Mouse (Mus musculus) left cerebral cortex, adult 18-20 months (tissue): ENCODE measurements at regions not wholly inside any gene's neighbourhood (a gene's known extent, or its start where the extent isn't known, plus 50 kb on each side); places are given as distances from the start of the nearest gene placed in this dataset.
A peak's percentile ranks its signal among the peaks of the same experiment; 100 is the strongest.

Source experiments
- DNase-seq, 2 experiments: peaks; one replicate each; pipeline ENCODE4 v3.0.0; 2021 to 2022; ENCODE audit warnings: low spot score in 2 of 2, mixed read lengths in 1 of 2

DNA sequence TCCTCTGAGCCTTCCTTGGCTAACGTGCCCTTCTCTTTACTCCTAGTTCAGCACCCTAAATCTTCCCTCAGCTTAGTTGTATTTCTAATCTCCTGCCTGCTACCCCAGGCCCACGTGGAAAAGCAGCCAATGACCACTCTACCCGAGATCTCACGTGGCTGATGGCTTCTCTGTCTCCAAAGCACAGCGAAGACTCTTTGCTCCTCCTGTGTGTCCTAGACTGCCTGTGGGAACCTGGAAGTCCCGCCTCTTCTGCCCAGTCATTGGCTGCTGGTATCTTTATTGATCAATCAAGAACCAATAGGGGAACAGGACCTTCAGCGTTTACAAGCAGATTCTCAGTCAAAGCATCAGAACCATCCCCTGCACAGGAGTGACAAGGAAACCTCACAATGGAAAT is 54.8 kb downstream of the Gm19935 start:
- no peak for DNase-seq

DNA sequence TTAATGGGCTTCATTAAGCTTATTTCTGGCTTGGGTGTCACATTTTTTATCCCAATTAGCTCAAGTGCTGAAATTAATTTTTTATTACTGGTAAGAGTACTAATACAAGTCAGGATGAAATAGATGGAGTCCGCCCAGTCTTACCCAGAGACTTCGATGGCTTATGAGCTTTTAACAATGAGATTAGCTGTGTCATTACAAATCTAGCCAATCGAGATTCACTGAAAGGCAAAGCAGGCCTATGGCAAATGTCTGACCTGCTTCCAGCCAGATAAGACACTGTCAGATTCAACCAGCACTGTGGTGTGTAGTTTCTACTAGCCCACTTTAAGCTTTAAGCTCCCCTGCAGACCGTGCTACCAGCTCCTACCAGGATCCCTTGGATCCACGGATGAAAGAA is 55.2 kb downstream of the Gm19935 start:
- DNase-seq: no peak

DNA sequence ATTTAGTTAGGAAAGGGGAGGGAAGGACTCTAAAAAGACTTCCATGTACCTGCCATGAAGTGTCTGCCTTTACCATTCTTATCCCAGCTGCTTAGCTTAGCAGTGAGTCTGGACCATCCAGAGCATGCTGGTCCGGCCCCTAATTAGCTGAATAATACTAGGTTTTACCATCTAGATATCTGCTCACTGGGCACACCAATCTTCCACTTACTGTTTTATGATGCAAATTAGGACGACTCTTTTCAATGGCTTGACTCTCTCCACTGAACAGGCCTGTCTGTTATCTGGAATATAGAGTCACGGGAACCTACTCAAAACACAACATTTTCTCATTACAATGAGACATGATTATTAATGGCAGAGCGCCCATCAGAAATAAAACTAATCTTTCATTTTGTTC is 55.7 kb downstream of the Gm19935 start:
- no peak for DNase-seq

DNA sequence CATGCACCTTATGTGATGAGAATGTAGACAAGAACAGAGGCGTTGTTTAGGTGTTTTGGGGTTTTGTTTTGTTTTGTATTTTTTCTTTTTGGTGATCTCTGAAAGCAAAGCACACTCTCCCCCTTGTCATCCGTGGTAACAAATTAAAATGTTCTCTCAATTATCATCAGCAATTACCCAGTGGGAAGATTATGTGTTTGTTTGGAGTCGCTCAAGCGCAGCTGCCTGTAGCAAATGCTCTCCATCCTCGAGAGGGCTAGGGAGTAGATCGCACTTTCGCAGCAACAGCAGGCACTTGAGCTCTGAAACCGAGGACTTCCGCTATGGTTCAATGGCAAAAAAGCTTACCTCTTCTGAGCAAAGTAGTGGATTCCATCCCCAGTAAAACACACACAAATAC is 57.7 kb downstream of the Gm19935 start:
- no peak for DNase-seq

DNA sequence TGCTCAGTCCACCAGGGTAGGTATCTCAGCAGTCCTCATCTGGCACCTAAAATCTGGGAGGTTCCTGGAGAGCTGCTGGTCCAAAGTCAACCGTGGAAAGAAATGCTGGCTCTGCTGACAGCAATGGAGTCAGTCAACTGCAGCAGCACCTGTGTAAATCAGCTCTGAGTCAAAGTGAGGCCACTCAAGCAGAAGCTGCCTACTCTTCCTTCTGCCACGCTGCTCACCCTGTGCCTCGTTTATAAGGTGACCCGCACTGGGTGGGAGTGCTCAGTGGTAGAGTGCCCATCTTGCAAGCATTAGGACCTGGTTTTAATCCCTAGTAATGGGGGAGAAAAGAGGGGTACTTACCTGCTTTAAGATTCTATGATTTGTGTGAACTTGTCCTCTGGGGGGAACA is 62.2 kb downstream of the Gm19935 start:
- no peak for DNase-seq

DNA sequence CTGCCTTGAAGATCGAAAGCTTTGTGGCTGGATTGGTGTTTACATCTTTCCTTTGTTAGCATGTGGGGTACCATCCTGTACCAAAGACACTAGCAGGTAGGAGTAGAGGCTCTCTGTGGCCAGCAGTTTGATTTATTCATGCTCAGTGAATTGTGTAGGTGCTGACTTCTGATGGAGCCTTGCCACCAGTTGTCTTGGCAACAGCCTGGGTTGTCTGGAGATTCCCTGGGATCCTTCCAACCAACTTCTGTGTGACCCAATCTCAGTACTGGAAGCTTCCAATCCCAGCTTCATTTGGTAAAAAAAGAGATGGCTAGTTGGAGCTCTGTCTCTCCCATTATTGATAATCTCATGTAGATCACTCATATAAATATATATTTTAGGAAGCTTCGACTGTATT is 73.6 kb downstream of the Gm19935 start:
- DNase-seq: peak in 1 of 2 experiments; percentile 25

DNA sequence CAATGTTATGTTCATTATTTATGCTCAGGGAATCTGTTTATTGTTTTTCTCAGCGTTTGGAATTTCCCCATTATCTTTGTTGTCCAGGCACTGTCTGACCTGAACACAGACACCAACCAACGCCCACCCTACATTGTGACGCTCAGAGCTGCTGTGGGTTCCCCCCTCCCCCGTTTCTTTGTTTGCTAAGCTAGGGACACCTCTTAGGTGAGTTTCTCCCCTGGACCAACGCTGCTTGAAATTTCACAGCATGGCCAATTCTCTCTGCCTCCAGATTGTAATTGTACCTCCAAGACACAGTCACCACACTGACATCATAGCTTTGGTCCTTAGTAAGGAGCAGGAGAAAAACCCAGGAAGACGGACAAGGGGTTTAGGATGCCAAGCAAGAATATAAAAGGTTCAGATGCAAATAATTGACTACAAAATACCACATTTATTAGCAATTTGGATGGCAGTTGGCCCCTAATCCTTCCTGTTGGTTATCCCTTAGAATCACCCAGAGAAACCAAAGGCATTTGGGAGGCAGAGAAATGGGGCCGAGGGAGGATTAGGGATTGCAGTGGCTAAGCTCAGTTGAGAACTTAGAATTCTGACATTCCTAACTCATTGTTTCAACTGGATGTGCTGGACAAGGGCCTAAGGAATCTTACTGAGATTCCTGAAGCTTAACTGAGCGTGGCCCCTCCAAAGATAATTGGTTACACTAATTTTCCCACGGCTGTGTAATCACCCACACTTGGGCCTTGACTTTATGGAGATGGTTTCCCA is 76.0 kb downstream of the Gm19935 start:
- DNase-seq: no peak

DNA sequence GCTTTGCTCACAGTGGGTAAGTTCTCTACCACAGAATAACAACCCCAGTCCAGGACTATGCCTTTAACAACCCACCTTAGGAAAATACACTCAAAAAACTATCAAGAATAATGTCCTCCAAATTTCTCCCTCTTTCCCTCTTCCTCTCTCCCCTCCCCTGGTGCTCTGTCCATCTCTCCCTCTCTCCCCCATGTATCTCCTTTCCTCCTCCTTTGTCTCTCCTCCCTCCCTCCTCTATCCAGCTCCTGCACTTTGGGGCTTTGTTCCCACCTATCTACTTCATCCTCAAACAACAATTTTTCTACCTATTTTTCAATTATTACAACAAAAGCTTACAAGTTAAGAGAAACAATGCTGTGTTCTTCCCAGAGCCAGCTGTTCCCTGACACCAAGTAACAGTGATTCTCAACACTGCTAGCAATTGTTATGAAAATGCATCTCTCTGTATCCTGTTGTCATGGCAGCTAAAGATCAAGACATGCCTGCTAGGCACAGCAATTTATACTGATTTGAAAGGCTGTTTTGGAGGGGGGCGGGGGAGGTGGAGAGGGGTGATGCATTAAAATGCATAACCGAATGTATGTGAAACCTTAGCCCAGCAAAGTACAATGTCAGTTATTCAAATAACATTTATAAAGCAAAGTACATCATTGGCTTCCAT is 76.8 kb downstream of the Gm19935 start:
- no peak for DNase-seq

DNA sequence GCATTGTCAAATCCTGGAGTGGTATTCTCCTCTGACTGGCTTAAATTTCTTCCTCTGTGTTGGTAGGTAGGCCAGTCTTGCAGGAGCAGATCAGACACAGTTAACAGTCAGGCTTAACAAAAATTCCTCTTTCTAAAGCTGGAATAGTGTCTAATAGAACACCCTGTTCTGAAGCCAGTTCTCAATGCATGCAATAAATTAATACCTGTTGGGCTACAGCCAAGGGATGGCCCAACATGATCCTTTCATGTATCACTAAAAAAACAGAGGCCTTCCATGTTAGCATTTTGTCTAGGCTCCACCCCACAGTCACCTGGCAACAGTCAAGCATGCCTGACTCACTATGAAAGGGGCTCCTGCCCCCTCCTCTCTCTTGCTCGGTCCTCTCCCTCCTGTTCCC is 89.2 kb downstream of the Gm19935 start:
- no peak for DNase-seq

DNA sequence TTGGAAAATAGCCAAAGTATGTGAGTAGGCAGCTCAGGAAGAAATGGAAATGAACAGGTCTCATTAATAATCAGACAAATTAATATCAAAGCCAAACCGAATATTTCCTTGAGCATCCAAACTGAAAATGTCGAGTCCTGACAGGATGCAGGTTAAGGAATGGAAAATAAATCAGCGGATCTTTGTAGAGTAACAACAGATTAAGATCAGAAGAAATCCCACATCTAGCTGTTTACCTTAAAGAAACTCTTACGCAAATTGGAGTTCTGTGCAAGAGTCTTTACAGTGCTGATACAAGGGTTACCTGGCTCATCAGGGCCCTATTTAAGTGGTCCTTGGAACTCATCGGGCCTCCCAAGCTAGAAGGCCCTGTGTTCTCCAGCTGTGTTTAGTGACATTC is 92.0 kb downstream of the Gm19935 start:
- DNase-seq: no peak

DNA sequence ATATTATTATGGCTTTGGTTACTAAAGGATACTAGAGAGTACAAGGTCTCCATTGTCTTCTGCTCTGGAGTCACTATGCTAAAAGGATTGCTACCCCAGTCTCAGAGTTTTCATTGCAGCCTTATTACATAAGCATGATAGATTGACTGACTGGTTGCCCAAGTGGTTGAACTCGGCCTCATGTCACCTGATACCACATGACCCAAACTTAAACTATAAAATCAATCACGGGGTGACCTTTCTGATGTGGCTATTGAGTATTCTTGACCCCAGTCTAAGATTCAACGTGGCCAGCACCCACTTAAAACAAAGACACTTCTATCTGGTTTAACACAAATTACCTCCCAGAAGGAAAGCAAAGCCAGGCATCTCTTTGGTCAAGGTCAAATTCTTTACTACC is 100.8 kb downstream of the Gm19935 start:
- no peak for DNase-seq

DNA sequence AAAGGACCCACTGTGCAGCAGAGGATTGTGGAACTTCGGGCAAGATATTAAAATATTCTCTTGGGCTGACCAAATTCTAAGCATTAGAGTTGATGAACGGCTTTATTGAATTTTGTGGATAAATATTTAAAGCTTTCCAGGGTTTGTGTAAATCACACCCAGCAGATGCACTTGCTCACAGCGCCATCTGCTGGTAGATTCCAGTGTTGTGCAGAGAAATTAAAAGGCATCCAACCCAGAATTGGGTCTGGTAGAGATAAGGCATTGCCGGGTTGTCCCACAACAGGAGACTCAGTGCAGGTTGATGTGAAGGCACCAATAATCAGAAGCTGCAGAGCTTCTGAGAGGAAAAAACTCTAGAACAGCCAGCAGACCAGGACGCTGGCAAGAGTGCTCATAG is 108.7 kb downstream of the Gm19935 start:
- peak; percentile 72 to 76 for DNase-seq

DNA sequence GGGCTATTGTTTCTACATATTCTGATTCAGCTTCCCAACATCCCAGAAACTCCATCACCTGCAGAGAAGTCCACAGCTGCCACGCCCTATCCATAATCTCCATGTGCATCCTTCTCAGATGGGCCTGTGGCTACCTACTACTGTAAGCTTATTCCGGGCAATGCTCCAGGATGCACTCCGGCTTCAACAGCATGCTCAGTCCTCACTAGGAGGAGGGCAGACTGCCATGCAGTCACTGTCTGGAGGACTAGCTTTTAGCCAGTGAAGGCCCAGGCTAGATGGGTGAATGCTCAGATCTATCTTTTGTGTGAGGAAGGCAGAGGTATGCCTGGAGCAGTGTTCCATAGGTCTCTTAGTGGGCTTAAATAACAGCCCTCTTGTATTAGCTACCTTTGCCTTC is 124.7 kb downstream of the Gm19935 start:
- DNase-seq: no peak

DNA sequence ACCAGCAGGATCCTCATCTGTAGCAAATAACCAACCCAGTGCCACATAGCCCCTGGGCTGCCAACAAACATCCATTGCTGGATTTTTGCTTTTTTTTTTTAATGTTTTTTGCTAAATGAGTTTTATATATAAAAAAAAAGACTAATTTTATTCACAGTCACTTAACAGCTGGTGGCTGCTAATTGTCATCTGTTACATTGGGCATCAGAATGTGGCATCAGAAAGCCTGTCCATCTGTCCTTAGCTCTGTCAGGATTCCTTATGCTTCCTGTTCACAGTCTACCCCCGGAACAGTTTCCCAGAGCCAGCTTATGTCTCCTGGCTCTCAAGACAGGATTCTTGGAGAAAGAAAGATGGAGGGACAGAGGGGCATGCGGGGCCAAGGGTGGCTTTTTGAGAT is 132.1 kb downstream of the Gm19935 start:
- DNase-seq: no peak

DNA sequence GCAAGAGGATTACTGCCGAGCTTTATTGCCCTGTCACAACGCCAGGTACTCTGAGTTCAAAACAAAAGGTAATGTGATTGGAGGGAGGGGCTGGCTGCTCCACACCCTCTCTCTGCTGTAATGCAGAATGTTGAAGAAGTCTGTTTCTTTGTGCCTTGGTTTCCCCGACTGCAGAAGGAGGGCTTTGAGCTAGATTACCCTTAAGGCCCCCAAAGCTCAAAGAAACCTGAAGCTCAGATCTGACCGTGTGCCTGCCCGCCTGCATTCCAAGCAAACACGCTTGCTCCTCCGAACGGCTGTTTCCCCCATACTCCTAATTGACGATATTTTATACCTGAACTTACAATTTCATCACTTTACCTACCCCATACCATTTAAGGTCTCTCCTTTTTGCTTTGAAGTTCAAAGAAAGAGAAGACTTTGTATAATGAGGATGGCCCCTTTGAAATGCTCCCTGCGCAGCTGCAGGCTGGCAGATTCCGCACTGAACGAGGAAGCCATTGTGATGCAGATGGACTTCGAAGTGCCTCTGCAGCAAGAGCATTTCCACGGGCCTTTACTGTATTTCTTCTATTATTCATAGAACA is 146.6 kb downstream of the Gm19935 start:
- no peak for DNase-seq

DNA sequence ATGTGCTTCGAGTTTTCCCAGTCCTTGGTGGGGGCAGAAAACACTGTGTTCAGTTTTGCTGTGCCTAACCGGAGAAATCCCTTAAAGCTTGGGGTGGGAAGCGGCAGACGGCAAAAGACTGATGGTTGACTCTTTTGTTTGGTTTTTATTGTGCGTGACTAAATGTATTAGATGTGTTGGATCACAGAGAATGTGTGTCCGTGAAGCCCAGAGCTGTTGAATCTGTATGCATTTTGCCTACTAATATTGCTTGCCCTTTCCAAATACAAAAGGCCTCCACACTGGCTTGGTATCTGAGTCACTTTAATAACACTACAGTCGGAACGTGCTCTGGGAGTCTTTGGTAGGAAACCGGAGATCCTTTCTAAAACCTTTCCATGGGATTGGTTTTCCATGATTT is 147.8 kb downstream of the Gm19935 start:
- DNase-seq: no peak

DNA sequence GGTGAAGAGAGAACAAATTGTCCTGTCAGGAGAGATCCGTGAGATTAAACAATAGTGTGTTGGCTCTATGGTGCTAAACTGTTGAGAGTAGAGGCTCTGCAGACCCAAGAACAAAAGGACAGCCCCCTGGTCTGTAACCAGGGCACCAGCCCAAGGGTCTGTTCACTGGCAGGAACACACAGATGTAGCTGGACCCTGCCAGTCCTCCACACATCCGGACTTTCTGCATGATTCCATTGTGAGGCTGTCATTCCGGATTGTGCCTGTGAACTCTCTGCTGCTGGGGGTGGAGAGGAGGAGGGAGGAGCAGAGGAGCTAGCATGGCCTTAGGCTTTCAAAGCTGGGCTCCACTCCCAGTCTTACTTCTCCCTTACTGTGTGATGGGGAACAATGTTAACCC is 158.1 kb downstream of the Gm19935 start:
- DNase-seq: no peak

DNA sequence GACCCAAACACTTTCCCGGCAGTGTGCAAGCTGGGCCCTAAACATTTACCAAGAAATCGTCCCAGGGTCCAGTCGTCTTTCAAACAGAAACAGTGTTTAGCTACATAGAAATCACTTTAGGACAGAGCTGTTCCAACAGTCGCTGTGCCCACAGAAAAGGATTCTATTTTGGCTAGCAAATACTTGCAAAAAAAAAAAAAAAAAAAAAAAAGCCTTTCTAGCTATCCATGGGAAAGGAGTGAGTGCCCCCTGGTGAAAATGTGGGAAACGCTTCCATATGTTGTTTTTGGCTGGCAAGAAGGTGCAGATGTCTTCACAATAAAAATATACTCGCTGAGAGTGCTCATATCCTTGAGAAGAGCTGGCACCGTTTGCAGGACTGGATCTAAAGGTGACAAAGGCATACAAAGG is 159.5 kb downstream of the Gm19935 start:
- peak; percentile 64 to 69 for DNase-seq

DNA sequence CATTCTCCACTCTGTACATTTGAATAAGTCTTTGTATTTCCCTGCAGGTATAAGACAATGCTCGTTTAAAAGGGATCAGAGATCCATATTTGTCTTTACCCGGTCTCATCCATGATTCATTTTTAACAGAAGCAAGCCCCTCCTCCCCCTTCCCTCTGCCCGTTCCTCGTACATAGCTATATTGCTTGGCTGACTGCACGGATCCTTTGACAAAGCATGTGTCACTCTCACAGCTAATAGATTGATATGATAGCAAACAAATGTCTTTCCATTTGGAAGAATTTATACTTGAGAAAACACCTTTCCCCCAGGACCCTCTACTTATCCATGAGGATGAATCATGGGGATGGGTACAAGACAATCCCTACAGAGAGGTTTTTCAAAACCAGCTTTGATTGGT is 160.1 kb downstream of the Gm19935 start:
- no peak for DNase-seq

DNA sequence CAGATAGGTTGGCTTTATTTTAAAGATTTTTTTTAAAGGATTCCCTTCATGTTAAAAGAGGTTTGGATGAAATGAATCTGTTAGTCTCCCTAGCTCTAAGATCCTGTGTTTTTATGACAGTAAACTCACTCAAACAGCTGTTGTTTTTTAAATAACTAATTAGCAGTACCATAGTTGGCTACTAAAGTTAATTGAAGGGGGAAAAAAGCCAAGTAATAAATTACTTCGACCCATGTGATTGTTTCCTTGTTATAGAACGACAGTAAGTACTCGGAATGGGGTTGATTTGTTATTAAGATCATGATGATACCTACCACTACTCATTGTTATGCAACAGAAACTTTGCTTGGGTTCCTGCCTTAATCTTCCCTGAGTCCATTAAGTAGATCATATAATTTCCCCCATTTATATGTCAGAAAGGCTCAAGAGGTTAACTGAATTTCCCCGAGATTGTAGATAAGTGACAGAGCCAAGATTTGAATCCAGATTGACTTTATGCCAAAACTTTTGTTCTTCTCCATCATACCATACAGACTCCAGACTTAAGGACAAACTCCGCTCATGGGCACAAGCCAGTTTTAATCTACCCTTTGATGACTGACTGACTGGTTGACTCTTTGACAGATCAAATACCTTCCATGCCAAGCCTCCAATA is 160.6 kb downstream of the Gm19935 start:
- no peak for DNase-seq

DNA sequence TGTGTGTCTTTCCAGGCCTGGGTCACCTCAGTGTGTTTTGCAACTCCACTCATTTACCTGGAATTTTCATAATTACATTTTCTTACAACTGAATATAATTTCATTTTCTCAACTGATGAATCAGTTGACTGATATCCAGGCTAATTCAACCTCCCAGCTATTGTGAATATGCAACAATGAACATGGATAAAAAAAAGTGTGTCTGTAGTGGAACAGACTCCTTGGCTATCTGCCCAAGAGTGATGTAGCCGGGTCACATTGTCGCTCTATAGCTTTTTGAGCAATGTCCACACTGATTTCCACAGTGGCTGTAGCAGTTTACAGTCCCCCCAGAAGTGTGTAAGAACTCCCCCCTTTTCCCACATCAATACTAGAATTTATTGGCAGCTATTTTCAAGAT is 162.4 kb downstream of the Gm19935 start:
- DNase-seq: no peak

DNA sequence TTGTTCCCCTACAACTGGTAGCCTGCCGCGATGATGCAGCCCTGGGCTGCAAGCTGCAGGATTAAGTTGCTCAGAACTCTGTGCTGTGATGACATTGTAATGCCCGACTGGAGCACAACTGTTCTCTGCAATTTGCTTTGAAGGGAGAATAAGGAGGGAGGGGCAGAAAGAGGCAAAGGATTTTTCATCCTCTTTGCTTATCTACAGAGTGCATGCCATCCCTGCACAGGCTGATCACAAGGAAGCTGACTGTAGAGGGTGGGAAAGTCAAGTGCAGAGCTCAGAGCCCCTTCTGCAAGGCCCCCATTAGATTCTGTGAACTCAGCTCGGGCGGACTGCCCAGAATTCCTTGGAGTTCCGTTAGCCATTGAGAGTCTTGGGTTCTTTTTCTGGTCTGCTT is 174.8 kb downstream of the Gm19935 start:
- DNase-seq: no peak
